Mouse (Mus musculus) bone marrow macrophage, adult 2 months (primary cell): Measurements from ENCODE around the gene Olfr94.

Experiments
- CTCF ChIP-seq: IDR thresholded peaks from 2 replicates; pipeline ENCODE4 v1.5.1; 2012; ENCODE audit warnings: low read depth, mild to moderate bottlenecking, low read length, moderate library complexity
- POLR2A ChIP-seq: IDR thresholded peaks from 2 replicates; pipeline ENCODE4 v1.6.1; 2012; ENCODE audit warnings: mild to moderate bottlenecking, low read depth, low read length, borderline replicate concordance

DNA sequence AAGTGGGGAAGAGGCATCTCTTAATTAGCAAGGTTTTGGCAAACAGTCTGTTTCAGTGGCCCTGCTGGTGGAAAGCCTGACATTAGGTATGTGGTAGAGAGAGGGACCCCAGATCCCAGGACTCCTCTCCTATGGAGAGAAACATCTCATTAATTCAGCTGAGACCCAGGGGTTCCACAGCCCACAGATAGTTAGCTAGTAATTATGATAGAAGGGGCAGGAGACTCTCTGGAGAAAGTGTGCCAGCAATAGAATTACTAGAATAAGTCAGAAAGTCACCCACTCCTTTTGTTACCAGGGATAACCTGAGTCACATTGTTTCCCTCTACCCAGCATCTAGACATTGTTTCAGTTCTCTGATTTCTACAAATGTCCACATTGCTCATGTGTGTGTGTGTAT lies 39.4 kb downstream of the Olfr94 start, which contains the start of gene Olfr93:
- TF ChIP-seq CTCF (no peak), POLR2A (no peak)
